Mouse (Mus musculus) midbrain, embryonic 15.5 days (tissue): ENCODE data around the gene Kctd10. TPM values are rescaled to one million over a fixed set of nuclear protein-coding genes. Genes with fewer than 3 reads are reported as not detected.
A peak's percentile ranks its signal among the peaks of the same experiment; 100 is the strongest.

Experiments used
- ATAC-seq: fragments of 200-750 bp; cut with Nextera tagmentation; replicated peaks from 2 replicates; pipeline ENCODE4 v1.8.0; 2017; ENCODE audit warnings: moderate TSS enrichment
- H3K27ac ChIP-seq: fragments of 300-500 bp; sonication (generic); 2 replicates; pipeline ENCODE4 v1.5.1; 2015; ENCODE audit warnings: mild to moderate bottlenecking, inconsistent platforms
- H3K27me3 ChIP-seq: fragments of 300-500 bp; sonication (generic); replicated peaks from 2 replicates; pipeline ENCODE4 v1.6.1; 2015; ENCODE audit warnings: inconsistent platforms
- H3K36me3 ChIP-seq: fragments of 300-500 bp; sonication (generic); replicated peaks from 2 replicates; pipeline ENCODE4 v1.6.1; 2015; ENCODE audit warnings: inconsistent platforms
- H3K4me1 ChIP-seq: fragments of 300-500 bp; sonication (generic); 2 replicates; pipeline ENCODE4 v1.6.1; 2015; ENCODE audit warnings: inconsistent platforms
- H3K4me2 ChIP-seq: fragments of 300-500 bp; sonication (generic); 2 replicates; pipeline ENCODE4 v1.6.1; 2015; ENCODE audit warnings: inconsistent platforms, mild to moderate bottlenecking, moderate library complexity
- H3K4me3 ChIP-seq: fragments of 300-500 bp; sonication (generic); 2 replicates; pipeline ENCODE4 v1.5.1; 2015; ENCODE audit warnings: mild to moderate bottlenecking, inconsistent platforms
- H3K9ac ChIP-seq: fragments of 300-500 bp; sonication (generic); 2 replicates; pipeline ENCODE4 v1.6.1; 2015; ENCODE audit warnings: mild to moderate bottlenecking, inconsistent platforms
- H3K9me3 ChIP-seq: fragments of 300-500 bp; sonication (generic); 2 replicates; pipeline ENCODE4 v1.6.1; 2016; ENCODE audit warnings: inconsistent platforms
- WGBS: fragments of 180-500 bp; shearing (Covaris S2); methylation state at CpG from one replicate; pipeline ENCODE4 v1.1.7; 2015; ENCODE audit warnings: mixed read lengths; 5-methylcytosine and 5-hydroxymethylcytosine counted together
- polyA plus RNA-seq: library from polyadenylated mRNA; unstranded; fragments of >200 nt; fragmentation: Nextera tagmentation; extraction: Ambion mirVana; gene quantifications from 2 replicates; pipeline ENCODE4 v1.2.1, GENCODE M21; 2015

Kctd10 gene
- polyA plus RNA-seq, 1 experiment from 2014 or later = 80.7 TPM

GRCm38 (mm10) chr5:114412361-114412998 is 32.2 kb upstream of the Kctd10 start:
- ATAC-seq = no peak
- H3K4me3 ChIP-seq = no peak overlapping the region
- H3K27me3 ChIP-seq = no peaks in the 10 kb centered on the region
- 89% methylated on average over 23 of the region's 23 CpGs for WGBS
- no peak overlapping the region for H3K4me2 ChIP-seq
- H3K27ac ChIP-seq = no peak overlapping the region
- peaks cover 86% of the 10 kb centered on the region for H3K36me3 ChIP-seq
- no peak overlapping the region for H3K9ac ChIP-seq
- no peaks in the 10 kb centered on the region for H3K9me3 ChIP-seq
- H3K4me1 ChIP-seq = no peaks in the 10 kb centered on the region

GRCm38 (mm10) chr5:114410429-114410828 is 30.1 kb upstream of the Kctd10 start:
- H3K36me3 ChIP-seq = peaks cover 87% of the 10 kb centered on the region
- no peak overlapping the region for H3K4me2 ChIP-seq
- no peak overlapping the region for H3K4me3 ChIP-seq
- no peak overlapping the region for H3K27ac ChIP-seq
- H3K4me1 ChIP-seq = no peaks in the 10 kb centered on the region
- no peaks in the 10 kb centered on the region for H3K27me3 ChIP-seq
- no peak for ATAC-seq
- WGBS = 89% methylated on average over 13 of the region's 13 CpGs
- no peaks in the 10 kb centered on the region for H3K9me3 ChIP-seq
- no peak overlapping the region for H3K9ac ChIP-seq

GRCm38 (mm10) chr5:114408846-114409245 is 28.5 kb upstream of the Kctd10 start:
- Histone ChIP-seq H3K27me3 (no peaks in the 10 kb centered on the region), H3K9ac (no peak overlapping the region), H3K4me1 (no peaks in the 10 kb centered on the region), H3K4me3 (no peak overlapping the region), H3K36me3 (peaks cover 76% of the 10 kb centered on the region), H3K27ac (no peak overlapping the region), H3K9me3 (no peaks in the 10 kb centered on the region), H3K4me2 (no peak overlapping the region)
- 96% methylated on average over 11 of the region's 11 CpGs for WGBS
- ATAC-seq = no peak

DNA sequence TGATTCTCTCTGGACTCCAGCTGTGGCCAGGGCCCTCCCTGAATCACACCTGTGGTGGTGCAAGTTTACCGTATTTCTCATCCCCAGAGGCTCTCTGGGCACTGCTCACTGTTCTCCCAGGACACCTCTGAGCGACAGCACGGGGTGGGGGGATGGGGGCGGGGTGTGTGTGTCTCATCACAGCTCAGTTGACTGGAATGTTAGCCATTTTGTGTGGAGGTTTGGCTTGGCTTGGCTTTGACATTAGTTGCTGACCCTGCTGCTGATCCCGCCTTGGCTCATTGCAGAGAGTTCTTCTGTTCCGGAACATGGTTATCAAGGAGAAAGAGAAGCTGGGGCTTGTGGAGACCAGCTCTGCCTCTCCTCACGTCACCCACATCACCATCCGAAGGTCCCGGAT is 27.5 kb upstream of the Kctd10 start:
- Histone ChIP-seq H3K9me3 (no peaks in the 10 kb centered on the region), H3K9ac (no peak overlapping the region), H3K27me3 (no peaks in the 10 kb centered on the region), H3K4me1 (no peaks in the 10 kb centered on the region), H3K27ac (no peak overlapping the region), H3K4me3 (no peak overlapping the region), H3K4me2 (no peak overlapping the region), H3K36me3 (peaks cover 72% of the 10 kb centered on the region)
- 93% methylated on average over 9 of the region's 9 CpGs for WGBS
- no peak for ATAC-seq

DNA sequence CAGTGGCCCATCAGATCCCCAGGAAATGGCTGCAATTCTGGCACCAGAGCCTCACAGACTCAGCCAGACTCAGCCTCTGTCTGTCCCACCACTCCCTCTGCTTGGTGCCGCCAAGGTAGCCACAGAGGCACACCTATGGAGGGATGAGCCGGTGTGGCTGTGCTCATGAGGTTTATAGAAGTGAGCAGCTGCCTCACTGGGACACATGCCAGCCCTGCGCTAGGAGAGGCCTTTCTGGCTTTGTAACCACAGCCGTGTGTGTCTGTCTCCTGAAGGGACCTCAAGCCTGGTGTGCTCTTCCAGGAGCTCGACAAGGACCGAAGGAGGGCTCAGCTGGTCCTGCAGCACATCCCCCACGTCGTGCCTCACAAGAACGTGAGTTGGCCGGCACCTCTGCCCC is 27.0 kb upstream of the Kctd10 start:
- no peak overlapping the region for H3K27ac ChIP-seq
- H3K27me3 ChIP-seq = no peaks in the 10 kb centered on the region
- H3K9me3 ChIP-seq = no peaks in the 10 kb centered on the region
- peaks cover 68% of the 10 kb centered on the region for H3K36me3 ChIP-seq
- WGBS = 85% methylated on average over 10 of the region's 10 CpGs
- no peak overlapping the region for H3K4me2 ChIP-seq
- no peak overlapping the region for H3K4me3 ChIP-seq
- no peak for ATAC-seq
- H3K4me1 ChIP-seq = no peaks in the 10 kb centered on the region
- H3K9ac ChIP-seq = no peak overlapping the region

- H3K4me1 ChIP-seq = no peaks in the 10 kb centered on the region
- WGBS = 94% methylated on average over 14 of the region's 14 CpGs
- H3K36me3 ChIP-seq = peaks cover 67% of the 10 kb centered on the region
- no peak for ATAC-seq
- no peak overlapping the region for H3K9ac ChIP-seq
- no peak overlapping the region for H3K4me3 ChIP-seq
- H3K27ac ChIP-seq = no peak overlapping the region
- H3K27me3 ChIP-seq = no peaks in the 10 kb centered on the region
- H3K9me3 ChIP-seq = no peaks in the 10 kb centered on the region
- no peak overlapping the region for H3K4me2 ChIP-seq
These were observed 26.3 kb upstream of the Kctd10 start for GRCm38 (mm10) chr5:114406592-114406991.

GRCm38 (mm10) chr5:114393169-114393568 is 12.9 kb upstream of the Kctd10 start:
- WGBS = 90% methylated on average over 9 of the region's 9 CpGs
- H3K27ac ChIP-seq = no peak overlapping the region
- peaks cover 54% of the 10 kb centered on the region for H3K36me3 ChIP-seq
- H3K9ac ChIP-seq = no peak overlapping the region
- H3K4me3 ChIP-seq = no peak overlapping the region
- H3K27me3 ChIP-seq = no peaks in the 10 kb centered on the region
- no peak for ATAC-seq
- no peak overlapping the region for H3K4me2 ChIP-seq
- no peaks in the 10 kb centered on the region for H3K4me1 ChIP-seq
- H3K9me3 ChIP-seq = no peaks in the 10 kb centered on the region

- Histone ChIP-seq H3K27ac (no peak overlapping the region), H3K9ac (no peak overlapping the region), H3K4me1 (peaks cover 23% of the 10 kb centered on the region), H3K36me3 (peaks cover 33% of the 10 kb centered on the region), H3K4me3 (no peak overlapping the region), H3K27me3 (no peaks in the 10 kb centered on the region), H3K4me2 (no peak overlapping the region), H3K9me3 (no peaks in the 10 kb centered on the region)
- 94% methylated on average over 8 of the region's 8 CpGs for WGBS
- ATAC-seq = no peak
These were observed 4.1 kb upstream of the Kctd10 start for GRCm38 (mm10) chr5:114384448-114384847.

DNA sequence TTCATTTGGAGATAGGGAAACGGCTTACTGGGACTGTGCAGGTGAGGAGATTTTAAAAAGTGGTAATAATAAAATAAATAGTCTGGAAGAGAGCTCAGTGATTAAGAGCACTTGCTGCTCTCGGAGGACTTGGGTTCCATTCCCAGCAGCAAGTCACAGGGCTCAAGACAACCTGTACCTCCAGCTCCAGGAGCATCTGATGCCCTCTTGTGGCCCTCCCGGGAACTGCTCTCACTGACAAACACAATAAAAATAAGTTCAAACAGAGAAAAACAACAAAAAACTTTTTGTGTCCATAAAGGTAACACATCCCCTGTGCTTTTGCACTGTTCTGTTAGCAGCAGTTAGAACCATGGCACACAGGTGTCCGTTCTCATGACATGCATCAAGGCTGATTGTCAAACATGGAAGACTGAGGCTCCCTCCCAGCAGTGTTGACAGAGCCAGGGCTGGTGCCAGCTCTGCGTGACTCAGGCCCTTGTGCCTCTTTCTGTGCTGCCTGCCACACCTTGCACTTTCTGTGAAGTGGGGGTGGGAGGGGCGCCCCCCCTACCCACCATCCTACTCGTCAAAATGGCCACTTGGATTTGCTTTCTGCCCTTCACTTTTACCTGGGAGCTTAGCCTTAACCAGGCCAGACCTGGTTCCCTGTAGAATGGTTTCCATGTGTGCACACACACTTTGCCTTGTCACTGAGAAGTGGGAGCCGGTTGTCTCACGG is 3.0 kb upstream of the Kctd10 start:
- ATAC-seq = no peak
- H3K36me3 ChIP-seq = peaks cover 22% of the 10 kb centered on the region; the same call in 1 of the 2 replicates
- H3K27ac ChIP-seq = no peak overlapping the region
- H3K9ac ChIP-seq = no peak overlapping the region
- no peaks in the 10 kb centered on the region for H3K27me3 ChIP-seq
- H3K4me2 ChIP-seq = no peak overlapping the region
- H3K4me1 ChIP-seq = peaks cover 34% of the 10 kb centered on the region
- H3K9me3 ChIP-seq = no peaks in the 10 kb centered on the region
- WGBS = 81% methylated on average over 9 of the region's 9 CpGs
- no peak overlapping the region for H3K4me3 ChIP-seq

DNA sequence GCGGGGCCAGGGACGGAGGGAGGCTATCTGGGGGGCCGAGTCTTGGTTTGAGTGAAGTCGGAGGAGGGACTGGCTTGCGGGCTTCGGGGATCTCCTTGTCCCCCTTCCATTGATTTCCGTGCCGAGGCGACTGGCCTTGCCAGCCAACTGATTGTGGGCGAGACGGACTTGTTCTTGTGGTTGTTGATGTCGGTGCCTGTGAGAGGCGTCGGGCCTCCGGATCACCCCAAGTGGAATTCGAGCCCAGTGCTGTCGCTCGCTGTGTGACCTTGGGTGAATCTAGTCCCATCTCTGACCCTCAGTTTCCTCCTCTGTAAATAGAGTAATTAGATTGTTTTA is 674 bp upstream of the Kctd10 start:
- peak overlapping the region; percentile 94 for H3K27ac ChIP-seq
- peak; percentile 54 for ATAC-seq
- under 1% methylated on average over 18 of the region's 18 CpGs for WGBS
- no peaks in the 10 kb centered on the region for H3K9me3 ChIP-seq
- H3K4me1 ChIP-seq = peaks cover 52% of the 10 kb centered on the region
- peak overlapping the region; percentile 93 for H3K9ac ChIP-seq
- H3K4me3 ChIP-seq = peak overlapping the region; percentile 94
- H3K36me3 ChIP-seq = peaks cover 4% of the 10 kb centered on the region; the same call in 1 of the 2 replicates
- no peaks in the 10 kb centered on the region for H3K27me3 ChIP-seq
- peak overlapping the region; percentile 90 for H3K4me2 ChIP-seq

GRCm38 (mm10) chr5:114379763-114380162 is 545 bp downstream of the Kctd10 start:
- ATAC-seq = peak; percentile 21
- Histone ChIP-seq H3K4me3 (peak overlapping the region; percentile 94), H3K9ac (peak overlapping the region; percentile 93), H3K27me3 (no peaks in the 10 kb centered on the region), H3K36me3 (peaks cover 1% of the 10 kb centered on the region; the same call in 1 of the 2 replicates), H3K4me1 (peaks cover 52% of the 10 kb centered on the region), H3K9me3 (no peaks in the 10 kb centered on the region), H3K4me2 (peak overlapping the region; percentile 90), H3K27ac (peak overlapping the region; percentile 94)
- under 1% methylated on average over 20 of the region's 20 CpGs for WGBS

DNA sequence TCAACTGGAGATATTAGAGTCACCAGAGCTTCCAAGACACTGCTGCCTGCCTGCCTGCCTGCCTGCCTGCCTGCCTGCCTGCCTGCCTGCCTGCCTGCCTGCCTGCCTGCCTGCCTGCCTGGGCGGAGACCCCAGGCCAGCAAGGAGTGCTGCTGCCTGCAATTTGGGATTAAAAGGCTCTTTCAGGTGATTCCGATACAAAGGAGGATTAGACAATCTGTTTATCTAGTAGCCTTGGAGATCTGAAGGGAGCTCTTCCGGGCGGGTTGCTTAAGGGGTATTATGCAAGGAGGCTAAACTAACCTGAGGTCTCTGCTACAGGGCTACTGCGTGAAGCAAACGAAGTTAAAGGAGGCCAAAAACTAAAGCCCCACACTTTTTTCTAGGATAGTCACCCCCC is 1.4 kb downstream of the Kctd10 start:
- peaks cover 57% of the 10 kb centered on the region for H3K4me1 ChIP-seq
- H3K4me3 ChIP-seq = peak overlapping the region; percentile 94

More for the DNA sequence above, 1.4 kb downstream of the Kctd10 start:
- H3K27me3 ChIP-seq = no peaks in the 10 kb centered on the region
- H3K9ac ChIP-seq = peak overlapping the region; percentile 93
- no peak overlapping the region for H3K27ac ChIP-seq
- H3K36me3 ChIP-seq = peaks cover 10% of the 10 kb centered on the region
- no peaks in the 10 kb centered on the region for H3K9me3 ChIP-seq
- peak overlapping the region; percentile 90 for H3K4me2 ChIP-seq
- WGBS = 21% methylated on average over 6 of the region's 6 CpGs
- no peak for ATAC-seq
